Mouse (Mus musculus) thymus, adult 2 months (tissue): ENCODE results near the gene Mcpt9.

ENCODE experiments used
- CTCF ChIP-seq: fragments of 200-500 bp; IDR thresholded peaks from 2 replicates; pipeline ENCODE4 v1.5.1; 2012; ENCODE audit warnings: mild to moderate bottlenecking, control low read depth, low read length, moderate library complexity, borderline replicate concordance; ENCODE audit not compliant: control insufficient read depth, poor library complexity, insufficient read depth; ENCODE audit errors: extremely low read depth
- POLR2A ChIP-seq: fragments of 200-500 bp; IDR thresholded peaks from 2 replicates; pipeline ENCODE4 v1.6.1; 2012; ENCODE audit warnings: mild to moderate bottlenecking, low read length, control low read depth, moderate library complexity; ENCODE audit not compliant: control insufficient read depth, poor library complexity, insufficient read depth; ENCODE audit errors: extremely low read depth

DNA sequence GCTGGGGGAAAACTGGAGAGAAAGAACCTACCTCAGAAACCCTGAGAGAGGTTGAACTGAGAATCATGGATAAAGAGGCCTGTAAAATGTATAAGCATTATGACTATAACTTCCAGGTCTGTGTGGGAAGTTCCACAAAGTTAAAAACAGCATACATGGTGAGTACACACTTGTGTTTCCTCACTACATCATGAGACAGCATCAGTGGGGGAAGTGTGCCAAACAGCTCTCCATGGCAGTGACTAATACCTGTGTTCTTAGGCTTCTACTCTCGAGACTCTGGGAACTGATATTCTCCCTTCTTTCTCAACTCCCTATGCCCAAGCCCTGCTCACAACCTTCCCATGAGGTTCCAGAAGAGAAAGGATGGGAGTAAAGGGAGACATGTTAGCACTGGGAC is 10.8 kb downstream of the Mcpt9 start:
- TF ChIP-seq CTCF (no peak), POLR2A (no peak)
